Mouse (Mus musculus) urinary bladder, postnatal 10 days (tissue): ENCODE measurements around the gene Lmntd1.

Experiments used
- DNase-seq: peaks from one replicate; pipeline ENCODE4 v3.0.0; 2022; ENCODE audit warnings: low spot score

Gene Lmntd1

GRCm38 (mm10) chr6:145604648-145605047 lies 9.5 kb downstream of the Lmntd1 start:
- DNase-seq: no peak

GRCm38 (mm10) chr6:145604126-145604525 lies 10.0 kb downstream of the Lmntd1 start:
- DNase-seq: no peak

GRCm38 (mm10) chr6:145598794-145599555 lies 15.1 kb downstream of the Lmntd1 start:
- DNase-seq: no peak

- no peak for DNase-seq
These were observed 18.2 kb downstream of the Lmntd1 start for GRCm38 (mm10) chr6:145595905-145596304.

- DNase-seq: no peak
These were observed 20.1 kb downstream of the Lmntd1 start for GRCm38 (mm10) chr6:145593991-145594390.

GRCm38 (mm10) chr6:145592531-145592998 lies 21.6 kb downstream of the Lmntd1 start:
- no peak for DNase-seq

- no peak for DNase-seq
These were observed 22.1 kb downstream of the Lmntd1 start for GRCm38 (mm10) chr6:145592036-145592435.

GRCm38 (mm10) chr6:145591578-145591977 lies 22.5 kb downstream of the Lmntd1 start:
- no peak for DNase-seq

- no peak for DNase-seq
These were observed 23.4 kb downstream of the Lmntd1 start for GRCm38 (mm10) chr6:145590501-145591293.

GRCm38 (mm10) chr6:145585052-145585973 lies 28.8 kb downstream of the Lmntd1 start:
- DNase-seq: no peak

- DNase-seq: no peak
These were observed 32.6 kb downstream of the Lmntd1 start for GRCm38 (mm10) chr6:145581366-145582170.

GRCm38 (mm10) chr6:145579761-145580160 lies 34.4 kb downstream of the Lmntd1 start:
- no peak for DNase-seq

- DNase-seq: no peak
These were observed 35.5 kb downstream of the Lmntd1 start for GRCm38 (mm10) chr6:145578457-145579185.

- DNase-seq: no peak
These were observed 37.4 kb downstream of the Lmntd1 start for GRCm38 (mm10) chr6:145576762-145577161.

GRCm38 (mm10) chr6:145573250-145574013 lies 40.7 kb downstream of the Lmntd1 start:
- DNase-seq: no peak

GRCm38 (mm10) chr6:145568701-145569100 lies 45.4 kb downstream of the Lmntd1 start:
- DNase-seq: no peak

- DNase-seq: no peak
These were observed 46.3 kb downstream of the Lmntd1 start for GRCm38 (mm10) chr6:145567832-145568231.

GRCm38 (mm10) chr6:145567296-145567695 lies 46.8 kb downstream of the Lmntd1 start:
- DNase-seq: no peak

- DNase-seq: no peak
These were observed 48.5 kb downstream of the Lmntd1 start for GRCm38 (mm10) chr6:145565663-145566062.

GRCm38 (mm10) chr6:145564671-145565070 lies 49.4 kb downstream of the Lmntd1 start:
- DNase-seq: no peak
